Mouse (Mus musculus) left cerebral cortex, adult 9 months (tissue): ENCODE results near the gene Susd4.
A peak's percentile ranks its signal among the peaks of the same experiment; 100 is the strongest.

Source experiments
- DNase-seq, 2 experiments: peaks; one replicate each; pipeline ENCODE4 v3.0.0; 2022; ENCODE audit warnings: low spot score in 2 of 2

Susd4 gene

GRCm38 (mm10) chr1:182787030-182787429, 23.4 kb downstream of the Susd4 start:
- no peak for DNase-seq

GRCm38 (mm10) chr1:182788896-182789295, 25.2 kb downstream of the Susd4 start:
- no peak for DNase-seq

GRCm38 (mm10) chr1:182792521-182793071, 28.9 kb downstream of the Susd4 start:
- peak; percentile 78 to 79 for DNase-seq

GRCm38 (mm10) chr1:182794221-182794620, 30.6 kb downstream of the Susd4 start:
- peak; percentile 60 to 78 for DNase-seq

- DNase-seq: peak; percentile 55 to 71
These were observed 31.0 kb downstream of the Susd4 start for GRCm38 (mm10) chr1:182794628-182795027.

GRCm38 (mm10) chr1:182797048-182797447, 33.4 kb downstream of the Susd4 start:
- DNase-seq: peak; percentile 45 to 66

- no peak for DNase-seq
These were observed 37.9 kb downstream of the Susd4 start for GRCm38 (mm10) chr1:182801590-182801989.

GRCm38 (mm10) chr1:182802891-182803290, 39.2 kb downstream of the Susd4 start:
- no peak for DNase-seq

GRCm38 (mm10) chr1:182813991-182814390, 50.3 kb downstream of the Susd4 start:
- no peak for DNase-seq

- DNase-seq: no peak
These were observed 50.9 kb downstream of the Susd4 start for GRCm38 (mm10) chr1:182814566-182814965.

- no peak for DNase-seq
These were observed 53.4 kb downstream of the Susd4 start for GRCm38 (mm10) chr1:182817106-182817505.

- DNase-seq: no peak
These were observed 54.0 kb downstream of the Susd4 start for GRCm38 (mm10) chr1:182817624-182818023.

GRCm38 (mm10) chr1:182818931-182819330, 55.3 kb downstream of the Susd4 start:
- no peak for DNase-seq

GRCm38 (mm10) chr1:182822729-182823128, 59.1 kb downstream of the Susd4 start:
- no peak for DNase-seq

- peak in 1 of 2 experiments; percentile 33 for DNase-seq
These were observed 60.2 kb downstream of the Susd4 start for GRCm38 (mm10) chr1:182823723-182824421.

GRCm38 (mm10) chr1:182826557-182826956, 62.9 kb downstream of the Susd4 start:
- DNase-seq: no peak

GRCm38 (mm10) chr1:182838061-182838460, 74.4 kb downstream of the Susd4 start:
- peak; percentile 29 to 38 for DNase-seq

- no peak for DNase-seq
These were observed 75.8 kb downstream of the Susd4 start for GRCm38 (mm10) chr1:182839332-182839929.

GRCm38 (mm10) chr1:182840011-182840410, 76.4 kb downstream of the Susd4 start:
- no peak for DNase-seq

GRCm38 (mm10) chr1:182840606-182841005, 76.9 kb downstream of the Susd4 start:
- no peak for DNase-seq

- peak in 1 of 2 experiments; percentile 45 for DNase-seq
These were observed 85.9 kb downstream of the Susd4 start for GRCm38 (mm10) chr1:182849556-182849955.

GRCm38 (mm10) chr1:182850080-182850479, 86.4 kb downstream of the Susd4 start:
- DNase-seq: no peak

GRCm38 (mm10) chr1:182852158-182852557, 88.5 kb downstream of the Susd4 start:
- no peak for DNase-seq
